Mouse (Mus musculus): ENCODE data around the gene Btbd35f7. TPM values are rescaled to one million over a fixed set of nuclear protein-coding genes. Genes with fewer than 3 reads are reported as not detected.

The Btbd35f7 gene
- not detected in 2 replicates for polyA plus RNA-seq (2015; fragmentation: Nextera tagmentation; extraction: Ambion mirVana)

GRCm38 (mm10) chrX:5668767-5669166 lies at the start of gene Btbd35f7:
Btbd35f7 (plus strand) TSS chrX:5669067.

Other genes with a start within 250 kb of the Btbd35f7 start
- not detected in 2 replicates for gene Mycs, start 199.8 kb upstream of the Btbd35f7 start, polyA plus RNA-seq (2015; fragmentation: Nextera tagmentation; extraction: Ambion mirVana)